Mouse (Mus musculus): Measurements from ENCODE around the gene Gatad1.
"Not testable (repeated sequence)": the region's sequence is repeated elsewhere in the genome, so short reads cannot be mapped to it uniquely, and the experiment has no call there.

Gene Gatad1

DNA sequence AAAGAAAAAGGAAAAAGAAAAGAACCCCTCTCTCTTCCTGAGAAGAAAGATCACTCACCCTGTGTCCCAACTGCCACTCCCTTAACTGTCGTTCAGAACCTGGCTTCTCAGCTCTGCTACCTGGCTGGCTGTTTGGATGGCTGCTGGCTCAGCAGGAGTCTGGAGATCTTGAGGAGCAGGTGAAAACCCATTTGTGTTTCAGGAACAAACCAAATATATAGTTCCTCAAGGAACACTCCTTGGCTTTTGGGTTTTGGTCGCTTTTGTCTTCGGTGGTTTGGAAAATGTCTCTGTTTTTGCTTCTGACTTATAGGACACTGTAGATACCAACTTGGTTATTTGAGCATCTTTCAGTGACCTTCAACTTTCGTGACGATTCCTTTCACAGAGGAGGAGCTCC is at the start of gene Gatad1:
Gene Gatad1 (minus strand): TSS at position 101 of the 400 bp plus-strand sequence.
- DNase-seq (ENCODE audit: inconsistent age in 2 of 2, low spot score in 1 of 2) = no peak

DNA sequence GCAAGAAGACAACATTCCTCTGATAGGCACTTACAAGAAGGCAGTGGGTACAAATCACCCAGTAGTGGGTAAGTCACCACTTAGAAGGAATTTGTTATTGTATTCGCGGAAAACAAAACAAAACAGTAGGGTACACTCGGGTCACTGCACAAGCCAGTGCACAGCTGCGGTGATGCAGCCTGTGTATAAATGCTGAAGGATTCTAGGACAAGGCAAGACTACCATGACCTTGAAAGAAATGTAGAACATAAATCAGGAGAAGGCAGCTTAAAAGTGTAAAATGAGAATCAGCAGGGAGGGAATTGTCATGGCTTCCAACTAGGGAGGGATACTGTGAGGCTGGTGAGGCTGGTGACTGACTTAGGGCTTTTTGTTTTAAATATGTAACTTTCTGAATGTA is 45.2 kb upstream of the Gatad1 start:
- DNase-seq (ENCODE audit: inconsistent age in 2 of 2, low spot score in 1 of 2) = peak; percentile 25 to 65

DNA sequence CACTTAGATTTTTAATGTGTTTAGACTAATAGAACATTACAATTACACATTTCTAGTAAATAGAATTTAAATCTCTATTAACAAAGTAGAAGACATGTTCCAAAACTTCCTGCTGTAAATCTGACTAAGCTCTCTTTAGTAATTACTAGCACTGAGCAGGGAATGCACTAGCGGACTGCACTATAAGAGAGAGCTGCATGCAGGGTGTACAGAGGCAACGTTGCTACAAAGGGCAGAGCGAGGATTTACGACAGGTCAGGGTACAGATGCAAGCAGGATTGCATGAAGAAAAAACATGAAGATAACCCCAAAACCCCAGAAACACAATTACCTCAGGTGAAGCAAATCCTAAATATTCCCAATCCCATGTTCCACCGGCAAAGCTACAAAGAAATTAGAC is 43.0 kb upstream of the Gatad1 start:
- no peak for DNase-seq (ENCODE audit: inconsistent age in 2 of 2, low spot score in 1 of 2)

DNA sequence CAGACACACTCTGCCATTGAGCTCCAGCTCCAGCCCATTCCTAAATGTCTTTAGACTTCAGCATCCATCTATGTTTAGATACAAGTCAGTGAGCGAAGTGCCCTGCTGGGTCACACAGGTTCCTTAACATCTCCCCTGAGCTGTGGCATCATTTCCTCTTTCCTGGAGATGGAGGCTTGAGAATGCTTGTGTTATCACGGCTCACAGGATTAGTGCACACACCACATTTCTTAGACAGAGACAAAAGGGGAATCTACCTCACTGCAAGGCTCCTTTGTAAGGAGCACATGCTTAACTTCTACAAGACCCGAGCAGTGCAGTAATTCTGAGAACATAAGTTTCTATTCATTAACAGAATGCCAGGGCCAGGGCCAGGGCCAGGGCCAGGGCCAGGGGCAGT is 39.0 kb upstream of the Gatad1 start:
- DNase-seq (ENCODE audit: inconsistent age in 2 of 2, low spot score in 1 of 2) = no peak

DNA sequence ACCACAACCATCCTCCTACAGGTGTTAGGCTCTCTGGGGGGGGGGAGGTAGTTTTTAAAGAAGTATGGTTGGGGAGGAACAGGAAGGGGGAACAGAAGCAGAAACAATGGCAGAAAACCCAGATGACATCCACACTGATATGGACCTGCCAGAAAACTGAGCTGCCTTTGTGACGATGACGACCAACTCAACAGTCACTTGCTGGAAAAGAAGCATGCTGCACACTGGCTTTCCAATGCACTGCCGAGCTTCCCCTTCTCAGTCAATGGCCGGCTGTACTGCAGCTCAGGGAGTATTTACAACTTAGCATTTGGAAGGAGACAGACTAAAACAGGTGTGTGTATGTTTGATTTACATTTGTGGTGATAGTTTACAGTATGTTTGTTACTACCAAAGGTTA is 38.2 kb upstream of the Gatad1 start:
- DNase-seq (ENCODE audit: inconsistent age in 2 of 2, low spot score in 1 of 2) = no peak

DNA sequence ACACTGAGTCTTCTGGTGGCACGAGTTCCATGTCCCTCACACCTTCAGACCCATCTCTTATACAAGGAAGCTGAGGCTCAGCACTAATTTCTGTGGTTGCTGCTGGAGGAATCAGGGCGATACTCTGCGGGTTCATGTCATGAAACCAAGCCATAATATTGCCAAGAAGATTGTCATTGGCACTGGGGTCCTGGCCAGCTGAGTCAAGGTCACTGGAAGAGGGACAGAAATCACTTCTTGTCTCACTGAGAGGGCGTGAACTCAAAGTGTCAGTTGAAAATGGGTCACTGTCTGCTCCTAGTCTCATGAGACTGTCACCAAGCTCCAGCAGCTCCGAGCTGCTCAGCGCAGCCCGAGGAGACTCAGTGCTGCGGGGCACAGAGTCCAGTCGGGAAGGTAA is 36.0 kb upstream of the Gatad1 start:
- peak; percentile 18 to 68 for DNase-seq (ENCODE audit: inconsistent age in 2 of 2, low spot score in 1 of 2)

DNA sequence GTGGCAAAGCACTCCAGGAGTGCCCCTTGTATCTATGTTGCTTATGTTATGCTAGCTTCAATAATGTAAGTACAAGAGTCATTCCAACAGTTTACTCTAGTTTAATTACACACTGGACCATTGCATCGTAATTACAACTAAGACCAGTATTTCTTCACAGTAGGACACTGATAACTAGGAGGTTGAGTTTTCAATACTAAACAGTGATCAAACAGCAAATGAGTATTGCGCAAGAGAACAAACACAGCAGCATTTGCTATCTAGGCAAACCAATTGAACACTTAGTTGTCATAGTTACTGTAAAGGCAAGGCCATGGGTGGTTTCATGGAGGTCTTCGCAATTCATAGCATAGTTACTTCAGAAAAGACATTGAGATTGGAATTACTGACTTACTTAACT is 34.3 kb upstream of the Gatad1 start:
- peak in 1 of 2 experiments; percentile 40 for DNase-seq (ENCODE audit: inconsistent age in 2 of 2, low spot score in 1 of 2)

DNA sequence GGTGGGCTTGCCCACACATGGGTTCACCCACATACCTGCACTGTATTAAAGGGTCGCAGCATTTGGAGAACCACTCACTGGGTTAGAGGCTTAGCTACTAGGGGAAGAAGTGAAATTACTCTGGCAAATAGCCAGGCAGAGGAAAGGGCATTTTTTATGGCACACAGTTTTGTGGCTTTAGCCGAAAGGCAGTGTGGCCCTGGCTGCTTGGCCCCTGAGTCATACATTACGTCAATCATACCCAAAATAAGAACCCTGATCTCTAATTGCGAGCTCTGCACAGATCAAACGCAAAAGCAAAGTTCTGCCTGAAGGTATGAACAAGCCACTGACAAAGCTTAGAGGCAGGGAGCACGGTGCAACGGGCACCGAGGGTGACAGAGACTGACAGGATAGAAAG is 31.3 kb upstream of the Gatad1 start:
- DNase-seq (ENCODE audit: inconsistent age in 2 of 2, low spot score in 1 of 2) = peak; percentile 82 to 93

DNA sequence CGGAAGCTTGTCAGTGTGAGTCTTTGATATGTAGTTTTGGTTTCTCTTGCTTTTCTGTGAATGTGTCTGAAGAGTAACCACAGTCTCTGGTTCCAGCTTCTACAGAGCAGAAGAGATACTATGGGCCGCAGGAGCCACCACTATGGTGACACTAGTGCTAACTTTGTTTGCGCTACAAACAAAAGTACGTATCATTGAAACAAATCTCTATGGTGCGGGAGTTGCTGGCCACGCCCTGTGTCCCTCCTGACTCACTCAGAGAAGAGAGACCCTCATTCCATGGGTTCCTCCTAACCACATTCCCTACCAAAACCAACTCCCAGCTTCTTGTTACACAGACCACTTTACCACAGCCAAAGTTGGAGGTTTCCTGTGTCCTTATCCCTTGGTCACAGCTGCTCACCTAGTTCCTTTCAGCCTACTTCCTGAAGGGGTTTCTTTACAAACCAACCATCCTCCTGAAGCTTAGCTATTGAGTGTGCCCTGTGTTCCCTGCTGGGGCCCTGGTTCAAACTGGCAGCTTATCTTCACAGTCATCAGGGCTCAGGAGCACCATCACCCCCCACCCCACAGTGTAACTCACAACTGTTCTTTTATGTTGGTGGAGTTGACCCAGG is 13.1 kb upstream of the Gatad1 start:
- DNase-seq (ENCODE audit: inconsistent age in 2 of 2, low spot score in 1 of 2) = no peak

DNA sequence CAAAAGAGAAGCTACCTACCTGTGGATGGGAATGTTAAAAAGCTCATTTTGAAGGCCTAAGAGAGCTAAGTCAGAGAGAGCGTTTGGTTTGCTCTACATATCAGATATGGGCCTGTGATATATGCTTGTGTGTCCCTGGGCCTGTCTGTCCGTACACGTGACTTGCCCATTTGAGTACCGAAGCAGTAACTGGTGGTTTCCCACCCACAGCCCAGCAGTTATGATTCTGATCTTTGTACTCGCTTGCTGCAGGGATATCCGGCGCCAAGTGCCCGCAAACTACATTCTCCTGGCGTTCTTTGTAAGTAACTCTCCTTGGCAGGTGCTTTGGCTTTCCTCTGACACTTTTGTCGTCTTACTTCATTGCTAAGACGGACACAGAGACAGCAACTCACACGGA is 9.6 kb upstream of the Gatad1 start:
- no peak for DNase-seq (ENCODE audit: inconsistent age in 2 of 2, low spot score in 1 of 2)

DNA sequence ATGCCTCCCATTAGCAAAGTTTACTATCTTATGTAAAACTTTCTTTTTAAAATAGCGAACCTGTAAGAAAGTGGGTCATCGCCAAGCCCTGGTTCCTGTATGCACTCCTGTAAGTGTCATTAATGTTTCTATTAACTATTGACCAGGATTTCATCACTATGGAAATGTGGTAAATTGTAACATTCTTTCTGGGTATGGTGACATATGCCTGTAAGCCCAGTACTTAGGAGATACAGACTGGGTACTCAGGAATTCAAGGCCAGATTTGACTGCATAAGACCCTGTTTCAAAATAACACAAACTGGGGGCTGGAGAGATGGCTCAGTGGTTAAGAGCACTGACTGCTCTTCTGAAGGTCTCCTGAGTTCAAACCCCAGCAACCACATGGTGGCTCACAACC is 8.2 kb upstream of the Gatad1 start:
- DNase-seq (ENCODE audit: inconsistent age in 2 of 2, low spot score in 1 of 2) = no peak

DNA sequence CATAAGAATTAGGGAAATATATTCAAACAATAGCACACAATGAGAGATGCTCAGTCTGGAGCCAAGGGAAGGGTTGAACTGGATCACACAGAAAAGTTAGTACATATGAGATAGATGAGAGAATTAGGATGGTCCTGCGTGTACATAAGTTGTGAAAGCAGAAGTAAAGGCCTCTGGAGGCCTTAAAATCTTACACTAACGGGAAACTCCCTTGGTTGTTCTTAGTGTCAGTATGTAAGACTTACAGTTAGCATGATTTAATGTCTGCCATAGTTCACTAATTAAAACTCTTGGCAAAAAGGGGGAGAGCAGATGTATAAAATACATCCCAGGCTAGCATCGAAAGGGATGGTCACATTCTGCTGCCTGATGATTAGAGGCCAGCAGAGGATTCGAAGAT is 3.2 kb downstream of the Gatad1 start:
- DNase-seq (ENCODE audit: inconsistent age in 2 of 2, low spot score in 1 of 2) = no peak

DNA sequence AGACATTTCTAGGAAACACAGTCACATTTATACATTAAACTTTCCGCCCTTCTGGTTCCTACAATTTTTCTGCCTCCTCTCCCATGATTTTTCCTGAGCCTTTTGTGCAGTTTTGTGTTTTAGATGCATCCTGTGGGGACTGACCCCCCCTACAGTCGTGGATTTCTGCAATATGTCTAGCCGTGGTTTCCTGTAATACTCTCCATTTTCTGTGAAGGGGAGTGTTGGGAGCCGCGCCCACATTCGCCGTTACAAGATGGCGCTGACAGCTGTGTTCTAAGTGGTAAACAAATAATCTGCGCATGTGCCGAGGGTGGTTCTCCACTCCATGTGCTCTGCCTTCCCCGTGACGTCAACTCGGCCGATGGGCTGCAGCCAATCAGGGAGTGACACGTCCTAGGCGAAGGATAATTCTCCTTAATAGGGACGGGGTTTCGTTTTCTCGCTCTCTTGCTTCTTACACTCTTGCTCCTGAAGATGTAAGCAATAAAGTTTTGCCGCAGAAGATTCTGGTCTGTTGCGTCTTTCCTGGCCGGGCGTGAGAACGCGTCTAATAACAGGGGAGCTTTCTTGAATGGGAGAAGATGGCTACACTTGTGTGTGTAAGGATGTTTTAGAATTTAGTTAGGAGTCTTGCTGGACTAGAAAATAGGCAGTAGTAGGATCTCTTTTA is 3.9 kb downstream of the Gatad1 start:
- not testable (repeated sequence) for DNase-seq (ENCODE audit: inconsistent age in 2 of 2, low spot score in 1 of 2)

DNA sequence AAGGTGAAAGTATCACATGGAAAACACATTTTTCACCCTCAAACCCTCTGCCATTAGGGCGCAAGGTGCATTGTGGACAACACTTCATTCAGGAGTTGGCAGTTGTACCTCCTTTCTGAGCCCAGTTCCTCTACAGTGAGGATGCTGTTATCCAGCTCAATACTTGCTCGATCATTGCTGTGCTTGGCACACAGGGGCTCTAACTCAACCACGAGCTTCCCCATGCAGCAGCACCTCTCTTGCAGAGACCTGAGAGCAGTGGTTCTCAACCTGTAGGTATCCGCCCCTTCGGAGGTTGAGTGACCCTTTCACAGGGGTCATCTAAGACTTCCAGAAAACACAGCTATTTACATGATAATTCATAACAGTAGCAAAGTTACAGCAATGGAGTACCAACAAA is 5.4 kb downstream of the Gatad1 start:
- no peak for DNase-seq (ENCODE audit: inconsistent age in 2 of 2, low spot score in 1 of 2)

DNA sequence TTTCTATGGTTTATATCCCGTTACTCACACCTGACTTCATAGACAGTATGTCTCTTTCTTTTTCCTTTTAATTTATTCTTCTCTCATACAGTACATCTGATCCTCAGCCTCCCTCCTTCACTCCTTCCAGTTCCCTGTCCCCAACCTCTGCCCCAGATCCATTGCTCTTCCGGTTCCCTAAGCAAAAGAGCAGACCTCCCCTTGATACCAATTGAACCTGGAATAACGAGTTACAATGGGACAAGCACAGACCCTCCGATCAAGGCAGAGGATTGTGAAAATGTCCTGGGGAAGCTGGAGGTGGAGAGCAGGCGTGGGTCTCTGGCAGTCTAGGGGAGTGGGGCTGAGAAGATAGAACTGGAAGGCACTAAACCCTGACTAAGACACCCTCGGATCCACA is 6.1 kb downstream of the Gatad1 start, which contains the start of gene Tmbim7:
Gene Tmbim7 (plus strand): TSS at position 301 of the 400 bp plus-strand sequence.
- no peak for DNase-seq (ENCODE audit: inconsistent age in 2 of 2, low spot score in 1 of 2)

DNA sequence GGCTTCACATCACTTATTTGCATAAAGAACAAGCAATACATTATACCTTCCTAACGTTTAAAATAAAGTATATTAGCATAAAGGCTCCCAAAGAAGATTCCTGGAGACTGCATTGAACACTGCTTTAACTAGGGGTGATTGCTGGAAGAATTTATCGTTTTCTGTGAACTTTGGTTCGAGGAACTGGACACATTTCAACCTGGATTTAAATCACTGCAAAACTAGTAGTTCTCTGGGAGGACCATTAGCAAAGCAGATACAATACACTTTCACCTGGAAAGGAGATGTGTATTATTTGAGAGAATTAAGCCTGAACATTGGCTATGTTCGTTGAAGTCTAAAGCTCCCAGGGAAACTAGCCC is 8.2 kb downstream of the Gatad1 start:
- no peak for DNase-seq (ENCODE audit: inconsistent age in 2 of 2, low spot score in 1 of 2)

DNA sequence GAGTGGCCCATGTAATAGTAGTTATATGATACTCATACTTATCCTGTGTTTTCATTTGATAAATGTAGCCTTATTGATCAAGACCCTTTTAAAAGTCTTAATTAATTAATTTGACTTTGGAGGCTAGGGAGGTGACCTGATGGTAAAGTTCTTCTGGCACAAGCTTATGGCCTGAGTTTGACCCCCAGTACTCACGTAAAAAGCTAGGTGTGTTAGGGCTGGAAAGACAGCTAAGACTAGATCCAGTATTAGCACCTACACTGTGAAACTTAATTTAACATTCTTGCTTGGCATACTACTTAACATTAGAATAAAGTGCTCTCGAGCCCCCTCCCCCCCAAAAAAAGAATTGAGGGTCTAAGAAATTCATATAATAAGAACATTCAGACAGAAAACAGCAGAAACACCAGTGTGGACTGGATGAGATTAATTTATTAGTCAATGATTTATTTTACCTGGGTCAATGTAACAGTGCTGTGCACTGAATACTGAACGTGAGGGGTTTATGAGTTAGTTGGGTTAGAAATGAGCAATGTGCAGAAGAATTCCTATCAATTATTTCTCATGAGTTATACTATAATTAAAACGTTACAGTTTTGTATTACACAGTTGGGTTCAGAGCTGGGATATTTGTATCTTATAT is 8.7 kb downstream of the Gatad1 start:
- DNase-seq (ENCODE audit: inconsistent age in 2 of 2, low spot score in 1 of 2) = peak in 1 of 2 experiments; percentile 40

DNA sequence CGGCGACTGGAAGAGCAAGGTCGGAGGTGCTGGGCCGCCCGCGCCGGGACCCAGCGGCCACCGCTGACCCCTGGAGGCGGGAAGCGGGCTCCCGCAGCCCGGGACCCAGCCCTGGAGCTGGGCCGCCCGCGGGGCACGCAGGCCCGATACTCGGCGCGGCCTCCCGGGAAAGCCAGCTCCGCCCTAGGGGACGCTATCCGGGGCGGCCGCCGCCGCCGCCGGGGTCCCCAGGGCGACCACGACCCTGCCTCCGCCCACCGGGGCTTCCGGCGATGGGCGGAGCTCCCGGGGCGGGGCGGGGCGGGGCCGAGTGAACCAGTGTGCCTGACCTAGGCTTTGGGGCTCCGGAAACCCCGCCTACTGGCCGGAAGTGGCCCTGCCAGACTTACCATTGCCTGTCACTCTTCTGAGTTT is 9.3 kb downstream of the Gatad1 start:
- DNase-seq (ENCODE audit: inconsistent age in 2 of 2, low spot score in 1 of 2) = peak; percentile 92 to 96

DNA sequence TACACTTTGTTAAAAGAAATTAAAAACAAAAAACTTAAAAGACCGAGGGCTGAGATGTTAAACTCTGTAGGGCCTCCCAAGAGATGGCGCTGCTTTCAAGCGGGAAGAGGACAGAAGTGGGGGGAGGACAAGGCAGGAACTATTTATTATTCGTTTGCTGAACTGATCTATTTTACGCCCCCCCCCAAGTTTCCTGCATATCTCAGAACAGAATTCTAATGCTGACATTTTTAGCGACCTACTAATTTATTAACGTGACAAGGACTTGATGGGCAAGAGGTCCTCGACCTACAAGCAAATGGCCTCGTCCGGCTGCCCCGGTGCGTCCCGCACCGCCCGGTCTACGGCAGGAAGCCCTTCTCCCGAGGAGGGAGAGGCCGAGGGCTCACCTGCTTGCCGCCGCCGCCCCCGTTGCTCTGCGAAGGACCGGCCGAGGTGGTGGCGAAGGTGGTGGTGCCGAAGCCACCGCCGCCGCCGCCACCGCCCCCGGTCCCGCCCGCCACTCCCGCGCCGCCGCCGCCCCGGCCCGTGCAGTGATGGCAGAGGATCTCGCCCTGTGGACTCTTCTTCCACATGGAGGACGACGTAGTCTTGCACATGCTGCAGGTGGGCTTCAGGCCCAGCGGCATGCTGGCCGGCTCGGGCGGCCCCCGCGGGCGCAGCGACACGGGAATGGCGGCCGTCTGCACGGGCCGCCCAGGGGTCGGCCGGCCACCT is 9.8 kb downstream of the Gatad1 start:
- DNase-seq (ENCODE audit: inconsistent age in 2 of 2, low spot score in 1 of 2) = peak; percentile 63 to 88

DNA sequence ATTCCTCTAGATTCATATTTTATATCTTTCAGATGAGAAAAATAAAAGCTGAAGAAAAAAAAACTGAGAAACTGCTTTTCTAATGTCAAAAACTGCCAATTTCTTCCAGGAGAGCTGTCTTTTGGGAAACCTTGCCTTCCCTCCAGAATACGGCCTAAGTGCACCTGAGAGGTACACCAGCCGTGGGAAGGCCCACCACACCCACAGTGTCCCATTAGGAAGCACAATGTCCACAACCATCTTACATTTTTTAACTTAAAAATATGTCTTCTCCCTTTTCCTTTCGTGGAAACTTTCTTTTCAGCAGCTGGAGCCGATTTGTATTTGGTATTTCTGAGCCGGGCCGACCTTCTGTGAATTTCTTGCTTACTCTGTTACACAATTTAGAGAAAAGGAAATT is 10.4 kb downstream of the Gatad1 start:
- DNase-seq (ENCODE audit: inconsistent age in 2 of 2, low spot score in 1 of 2) = no peak

DNA sequence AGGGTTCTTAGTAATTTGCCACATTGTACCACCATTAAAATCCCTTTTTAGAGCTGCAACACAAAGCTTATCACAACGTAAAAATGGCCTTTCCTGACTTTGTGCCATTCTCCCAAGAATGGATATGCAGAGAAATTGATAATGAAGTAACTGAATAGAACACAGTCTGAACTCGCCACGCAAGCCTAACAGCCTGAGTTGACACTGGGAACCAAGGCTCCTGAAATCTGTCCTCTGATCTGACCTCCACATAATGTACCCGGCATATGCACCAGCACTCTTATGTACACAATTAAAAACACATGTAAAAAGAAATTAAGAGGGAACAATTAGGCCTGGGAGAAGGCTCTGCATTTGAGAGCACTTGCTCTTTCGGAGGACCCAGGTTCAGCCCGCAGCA is 11.7 kb downstream of the Gatad1 start:
- peak in 1 of 2 experiments; percentile 39 for DNase-seq (ENCODE audit: inconsistent age in 2 of 2, low spot score in 1 of 2)

DNA sequence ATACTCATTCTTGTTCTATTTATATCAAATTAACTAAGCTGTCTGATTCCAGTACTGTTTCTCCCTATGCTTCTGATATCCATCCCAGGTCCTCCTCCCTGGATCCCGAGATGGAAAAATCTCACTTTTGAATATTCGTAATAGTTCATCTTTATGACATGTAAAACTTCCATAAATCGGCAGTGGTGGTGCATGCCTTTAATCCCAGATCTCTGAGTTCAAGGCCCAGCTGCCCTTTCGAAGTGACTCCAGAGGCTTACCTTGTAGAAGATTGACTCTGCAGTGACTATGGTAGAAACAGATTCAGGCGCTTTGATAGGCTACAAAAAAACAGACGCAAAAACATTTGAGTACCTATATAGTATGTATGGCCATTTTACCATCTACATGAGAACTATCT is 12.4 kb downstream of the Gatad1 start:
- DNase-seq (ENCODE audit: inconsistent age in 2 of 2, low spot score in 1 of 2) = peak in 1 of 2 experiments; percentile 66
